Mouse (Mus musculus): ENCODE results near the gene Brd7.

- TF ChIP-seq CTCF (IDR thresholded peaks at IDR 0.05; ENCODE audit: control insufficient read depth, insufficient read depth, low read length) (no peak), POLR2A (IDR thresholded peaks at IDR 0.05; ENCODE audit: borderline replicate concordance, control insufficient read depth, low read depth, low read length) (no peak)
Measured at GRCm38 (mm10) chr8:88339887-88340695, 21.9 kb downstream of the Brd7 start.
